Mouse (Mus musculus) erythroblast, embryonic 14.5 days (primary cell): ENCODE measurements around the gene Zc3h13.

Experiments used
- GATA1 ChIP-seq: IDR thresholded peaks from 2 replicates; pipeline ENCODE4 v1.6.1; 2012; ENCODE audit warnings: low read length, inconsistent platforms, mixed read lengths
- TAL1 ChIP-seq: IDR thresholded peaks from 3 replicates; pipeline ENCODE4 v1.6.1; 2012; ENCODE audit warnings: low read length, inconsistent platforms, mixed read lengths

- TF ChIP-seq GATA1 (no peak), TAL1 (no peak)
Observed at GRCm38 (mm10) chr14:75303807-75304206, 19.6 kb downstream of the Zc3h13 start.
